Comparison of ENCODE assay signal across 7 mouse cellular contexts in the genomic region with DNA sequence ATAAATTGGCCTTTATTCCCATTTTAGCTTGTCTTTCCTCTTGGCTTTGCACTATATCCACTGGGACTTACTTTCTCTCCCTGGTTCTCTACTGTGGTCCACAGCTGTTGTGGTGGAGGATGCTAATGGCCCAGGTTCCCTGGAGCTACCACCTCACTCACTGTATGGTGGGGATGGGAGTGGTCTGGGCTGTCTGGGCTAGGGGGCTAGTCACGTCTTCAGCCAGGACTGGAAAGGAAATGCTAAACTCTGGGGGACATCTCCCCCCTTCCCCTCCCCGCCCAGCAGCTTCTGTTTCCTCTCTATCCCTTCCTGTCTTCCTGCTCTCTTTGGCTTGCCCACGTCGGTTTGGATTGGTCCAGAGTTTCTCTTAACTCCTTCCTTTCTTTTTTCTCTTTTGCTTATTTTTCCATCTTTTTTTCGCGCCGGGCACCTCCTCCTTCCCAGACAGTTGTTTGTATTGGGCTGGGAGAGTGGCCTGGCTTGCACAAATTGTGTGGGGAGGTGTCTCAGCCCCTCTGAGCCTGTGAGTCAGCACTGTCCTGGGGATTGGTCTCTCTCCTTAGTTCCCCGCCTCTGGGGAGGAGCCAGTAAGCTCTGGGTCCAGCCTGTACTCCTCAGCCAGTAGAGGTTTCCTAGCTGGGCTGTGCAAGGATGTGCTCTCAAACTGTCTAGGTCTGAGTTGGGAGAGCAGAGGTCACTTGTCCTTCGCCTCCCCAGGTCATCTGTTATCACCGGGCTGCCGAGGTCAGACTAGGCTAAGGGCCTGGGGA. TPM values are rescaled to one million over a fixed set of nuclear protein-coding genes. Genes with fewer than 3 reads are reported as not detected.
DNase-seq lines count a peak whose midpoint lies in the region; ATAC-seq and TF ChIP-seq lines count a peak whose summit lies in the region.

No protein-coding gene starts in this region.

- peak; percentile 79 for ATAC-seq in embryonic facial prominence, embryonic 12.5 days (ENCODE audit: insufficient number of reproducible peaks, insufficient read depth, low FRiP score, low TSS enrichment)
- peak; percentile 47 for ATAC-seq in granulocyte monocyte progenitor cell, adult 5-6 weeks (replicated peaks; ENCODE audit: poor library complexity, severe bottlenecking)
- peak; percentile 65 for ATAC-seq in limb, embryonic 11.5 days (ENCODE audit: insufficient number of reproducible peaks, low FRiP score, low TSS enrichment, low read depth)
- ATAC-seq in midbrain, embryonic 11.5 days (ENCODE audit: low FRiP score) = peak; percentile 36; the same call in 1 of the 2 replicates

- peaks cover 39% of the 10 kb centered on the region for H3K4me1 ChIP-seq in embryonic facial prominence, embryonic 12.5 days
- H3K4me1 ChIP-seq in limb, embryonic 11.5 days (ENCODE audit: control insufficient read depth, insufficient read depth, low read length) = peaks cover 33% of the 10 kb centered on the region
- H3K4me1 ChIP-seq in midbrain, embryonic 11.5 days (ENCODE audit: control insufficient read depth, insufficient read depth, low read length) = peaks cover 32% of the 10 kb centered on the region
- peaks cover 9% of the 10 kb centered on the region; the same call in 1 of the 2 replicates for H3K4me1 ChIP-seq in spleen, adult 2 months (ENCODE audit: control insufficient read depth, insufficient read depth, insufficient read length)

- 1% methylated on average over 11 of the region's 11 CpGs for WGBS in embryonic facial prominence, embryonic 12.5 days
- 1% methylated on average over 11 of the region's 11 CpGs for WGBS in limb, embryonic 11.5 days
- WGBS in midbrain, embryonic 11.5 days = 4% methylated on average over 11 of the region's 11 CpGs
- WGBS in spleen, adult 2 months = 44% methylated on average over 11 of the region's 11 CpGs

- TF ChIP-seq CTCF in spleen, adult 2 months (IDR thresholded peaks at IDR 0.05; ENCODE audit: extremely low read depth, insufficient read depth, insufficient read length, insufficient replicate concordance) = no peak

- peak overlapping the region; percentile 46 for H3K4me3 ChIP-seq in embryonic facial prominence, embryonic 12.5 days
- peak overlapping the region; percentile 42 for H3K4me3 ChIP-seq in limb, embryonic 11.5 days (ENCODE audit: low read depth, low read length)
- peak overlapping the region; percentile 32 for H3K4me3 ChIP-seq in midbrain, embryonic 11.5 days (ENCODE audit: low read depth, low read length)
- no peak overlapping the region for H3K4me3 ChIP-seq in spleen, adult 2 months (ENCODE audit: extremely low read depth, insufficient read depth, insufficient read length)

- H3K27me3 ChIP-seq in embryonic facial prominence, embryonic 12.5 days = no peaks in the 10 kb centered on the region
- H3K27me3 ChIP-seq in limb, embryonic 11.5 days (ENCODE audit: control insufficient read depth, insufficient read depth, low read length) = no peaks in the 10 kb centered on the region
- no peaks in the 10 kb centered on the region for H3K27me3 ChIP-seq in midbrain, embryonic 11.5 days (ENCODE audit: control insufficient read depth, insufficient read depth, low read length)
- H3K27me3 ChIP-seq in spleen, adult 2 months (ENCODE audit: control insufficient read depth, insufficient read depth, low read length) = no peaks in the 10 kb centered on the region

- no peak for TF ChIP-seq POLR2A in spleen, adult 2 months (IDR thresholded peaks at IDR 0.05; ENCODE audit: low read depth, low read length)

- peak overlapping the region; percentile 79 for H3K27ac ChIP-seq in embryonic facial prominence, embryonic 12.5 days
- H3K27ac ChIP-seq in limb, embryonic 11.5 days (replicated peaks; ENCODE audit: low read depth, low read length) = peak overlapping the region; percentile 64
- peak overlapping the region; percentile 20; the same call in 1 of the 2 replicates for H3K27ac ChIP-seq in midbrain, embryonic 11.5 days (ENCODE audit: low read depth, low read length)
- peak overlapping the region; percentile 59 for H3K27ac ChIP-seq in spleen, adult 2 months (ENCODE audit: insufficient read depth, low read length)

- H3K36me3 ChIP-seq in embryonic facial prominence, embryonic 12.5 days = peaks cover 28% of the 10 kb centered on the region
- peaks cover 7% of the 10 kb centered on the region; the same call in 1 of the 2 replicates for H3K36me3 ChIP-seq in limb, embryonic 11.5 days (ENCODE audit: control insufficient read depth, insufficient read depth, low read length)
- H3K36me3 ChIP-seq in midbrain, embryonic 11.5 days (ENCODE audit: control insufficient read depth, insufficient read depth, low read length) = peaks cover 2% of the 10 kb centered on the region; the same call in 1 of the 2 replicates
- peaks cover 14% of the 10 kb centered on the region for H3K36me3 ChIP-seq in spleen, adult 2 months (ENCODE audit: control insufficient read depth, insufficient read depth, low read length)

- peak; percentile 74 for DNase-seq in adrenal gland, postnatal 25 days
- peak; percentile 81 for DNase-seq in kidney, adult 11 months
- DNase-seq in limb, embryonic 11.5 days (ENCODE audit: low spot score) = peak; percentile 74
- peak; percentile 91 for DNase-seq in midbrain, embryonic 11.5 days (ENCODE audit: low spot score, missing footprints)
- DNase-seq in spleen, adult 2 months (ENCODE audit: low read depth in 1 of 2, low spot score in 2 of 2) = no peak

- H3K9ac ChIP-seq in embryonic facial prominence, embryonic 12.5 days = peak overlapping the region; percentile 77
- H3K9ac ChIP-seq in limb, embryonic 11.5 days (ENCODE audit: low read length) = peak overlapping the region; percentile 63
- H3K9ac ChIP-seq in midbrain, embryonic 11.5 days (ENCODE audit: low read length) = peak overlapping the region; percentile 71

- peak overlapping the region; percentile 79 for H3K4me2 ChIP-seq in embryonic facial prominence, embryonic 12.5 days (replicated peaks)
- peak overlapping the region; percentile 90 for H3K4me2 ChIP-seq in limb, embryonic 11.5 days (ENCODE audit: low read depth, severe bottlenecking)
- H3K4me2 ChIP-seq in midbrain, embryonic 11.5 days = peak overlapping the region; percentile 61

- H3K9me3 ChIP-seq in embryonic facial prominence, embryonic 12.5 days = no peaks in the 10 kb centered on the region
- no peaks in the 10 kb centered on the region for H3K9me3 ChIP-seq in limb, embryonic 11.5 days (ENCODE audit: control insufficient read depth, low read length)
- no peaks in the 10 kb centered on the region for H3K9me3 ChIP-seq in midbrain, embryonic 11.5 days (ENCODE audit: control insufficient read depth, low read length)

RNA-seq across cellular contexts. Expression of a gene that starts 2.9 kb away (rescaled TPM):
- 74.4 and 101 TPM in 2 replicates for total RNA-seq in adrenal gland, postnatal 25 days (2021)
- polyA plus RNA-seq in embryonic facial prominence, embryonic 12.5 days (2016; fragmentation: Nextera tagmentation; extraction: Ambion mirVana) = 94.5 and 97.5 TPM in 2 replicates
- total RNA-seq in granulocyte monocyte progenitor cell, adult 5-6 weeks (2014; fragmentation: Nextera tagmentation) = 51.2 and 75.8 TPM in 2 replicates
- 37.7 and 49.1 TPM in 2 replicates for total RNA-seq in granulocyte monocyte progenitor cell, adult 5-6 weeks (2017)
- 55.7 and 64.5 TPM in 2 replicates for polyA plus RNA-seq in limb, embryonic 11.5 days (2014; fragmentation: Nextera tagmentation; extraction: Ambion mirVana)
- 23.4 and 26.2 TPM in 2 replicates for polyA plus RNA-seq in midbrain, embryonic 11.5 days (2014; fragmentation: Nextera tagmentation; extraction: Ambion mirVana)
- 49.0 and 54.8 TPM in 2 replicates for polyA plus RNA-seq in spleen, adult 2 months (2012; rRNA removed)

RNA-seq across cellular contexts. Expression of a gene that starts 3.0 kb away (rescaled TPM):
- total RNA-seq in adrenal gland, postnatal 25 days (2021) = 24.8 and 26.2 TPM in 2 replicates
- 480 and 499 TPM in 2 replicates for polyA plus RNA-seq in embryonic facial prominence, embryonic 12.5 days (2016; fragmentation: Nextera tagmentation; extraction: Ambion mirVana)
- total RNA-seq in granulocyte monocyte progenitor cell, adult 5-6 weeks (2014; fragmentation: Nextera tagmentation) = 178 and 260 TPM in 2 replicates
- 194 and 212 TPM in 2 replicates for total RNA-seq in granulocyte monocyte progenitor cell, adult 5-6 weeks (2017)
- 774 and 797 TPM in 2 replicates for polyA plus RNA-seq in limb, embryonic 11.5 days (2014; fragmentation: Nextera tagmentation; extraction: Ambion mirVana)
- 420 and 441 TPM in 2 replicates for polyA plus RNA-seq in midbrain, embryonic 11.5 days (2014; fragmentation: Nextera tagmentation; extraction: Ambion mirVana)
- polyA plus RNA-seq in spleen, adult 2 months (2012; rRNA removed) = 20.6 and 21.3 TPM in 2 replicates

RNA-seq across cellular contexts. Expression of a gene that starts 8.8 kb away (rescaled TPM):
- 38.6 and 46.8 TPM in 2 replicates for total RNA-seq in adrenal gland, postnatal 25 days (2021)
- polyA plus RNA-seq in embryonic facial prominence, embryonic 12.5 days (2016; fragmentation: Nextera tagmentation; extraction: Ambion mirVana) = 67.3 and 67.9 TPM in 2 replicates
- total RNA-seq in granulocyte monocyte progenitor cell, adult 5-6 weeks (2014; fragmentation: Nextera tagmentation) = 18.9 and 35.2 TPM in 2 replicates
- 8.8 and 8.9 TPM in 2 replicates for total RNA-seq in granulocyte monocyte progenitor cell, adult 5-6 weeks (2017)
- 64.3 and 65.5 TPM in 2 replicates for polyA plus RNA-seq in limb, embryonic 11.5 days (2014; fragmentation: Nextera tagmentation; extraction: Ambion mirVana)
- polyA plus RNA-seq in midbrain, embryonic 11.5 days (2014; fragmentation: Nextera tagmentation; extraction: Ambion mirVana) = 47.2 and 52.5 TPM in 2 replicates
- 58.2 and 111 TPM in 2 replicates for polyA plus RNA-seq in spleen, adult 2 months (2012; rRNA removed)

RNA-seq across cellular contexts. Expression of a gene that starts 9.5 kb away (rescaled TPM):
- 34.7 and 35.4 TPM in 2 replicates for total RNA-seq in adrenal gland, postnatal 25 days (2021)
- polyA plus RNA-seq in embryonic facial prominence, embryonic 12.5 days (2016; fragmentation: Nextera tagmentation; extraction: Ambion mirVana) = 30.3 TPM in 2 replicates
- total RNA-seq in granulocyte monocyte progenitor cell, adult 5-6 weeks (2014; fragmentation: Nextera tagmentation) = 27.5 and 41.7 TPM in 2 replicates
- total RNA-seq in granulocyte monocyte progenitor cell, adult 5-6 weeks (2017) = 15.3 and 16.2 TPM in 2 replicates
- 19.0 and 21.9 TPM in 2 replicates for polyA plus RNA-seq in limb, embryonic 11.5 days (2014; fragmentation: Nextera tagmentation; extraction: Ambion mirVana)
- 25.0 and 25.4 TPM in 2 replicates for polyA plus RNA-seq in midbrain, embryonic 11.5 days (2014; fragmentation: Nextera tagmentation; extraction: Ambion mirVana)
- polyA plus RNA-seq in spleen, adult 2 months (2012; rRNA removed) = 39.1 and 43.9 TPM in 2 replicates

RNA-seq across cellular contexts. Expression of a gene that starts 15.3 kb away (rescaled TPM):
- 37.9 and 51.1 TPM in 2 replicates for total RNA-seq in adrenal gland, postnatal 25 days (2021)
- polyA plus RNA-seq in embryonic facial prominence, embryonic 12.5 days (2016; fragmentation: Nextera tagmentation; extraction: Ambion mirVana) = 29.8 and 30.1 TPM in 2 replicates
- 9.7 TPM in 2 replicates for total RNA-seq in granulocyte monocyte progenitor cell, adult 5-6 weeks (2014; fragmentation: Nextera tagmentation)
- total RNA-seq in granulocyte monocyte progenitor cell, adult 5-6 weeks (2017) = 7.8 and 12.2 TPM in 2 replicates
- polyA plus RNA-seq in limb, embryonic 11.5 days (2014; fragmentation: Nextera tagmentation; extraction: Ambion mirVana) = 10.3 and 11.5 TPM in 2 replicates
- 7.5 and 8.3 TPM in 2 replicates for polyA plus RNA-seq in midbrain, embryonic 11.5 days (2014; fragmentation: Nextera tagmentation; extraction: Ambion mirVana)
- 47.0 and 54.2 TPM in 2 replicates for polyA plus RNA-seq in spleen, adult 2 months (2012; rRNA removed)

Comparison
In these comparisons a context has a peak if more than half of its experiments do, and no peak if none do; other contexts are left out.
1. DNase-seq: peak in adrenal gland, postnatal 25 days (single experiment), kidney, adult 11 months (single experiment), limb, embryonic 11.5 days (single experiment) and midbrain, embryonic 11.5 days (single experiment); none in spleen, adult 2 months (0 of 2).
2. H3K27ac ChIP-seq: peak in every context shown above with its lines; median percentile 79 in embryonic facial prominence, embryonic 12.5 days; 64 in limb, embryonic 11.5 days; 59 in spleen, adult 2 months; 20 in midbrain, embryonic 11.5 days.
3. RNA of a gene that starts 3.0 kb away (polyA plus RNA-seq): 774 to 797 TPM in limb, embryonic 11.5 days, 480 to 499 TPM in embryonic facial prominence, embryonic 12.5 days and 420 to 441 TPM in midbrain, embryonic 11.5 days; 20.6 to 21.3 TPM in spleen, adult 2 months; every median in the first group is over 10 times any median in the second.
4. Peak in every context shown above with its lines, with median percentiles within 50 percentile points of each other: ATAC-seq, H3K4me2 ChIP-seq and H3K9ac ChIP-seq.